Mouse (Mus musculus) midbrain, embryonic 13.5 days (tissue): Measurements from ENCODE around the gene Gm49339. TPM values are rescaled to one million over a fixed set of nuclear protein-coding genes. Genes with fewer than 3 reads are reported as not detected.
"Not testable (repeated sequence)": the region's sequence is repeated elsewhere in the genome, so short reads cannot be mapped to it uniquely, and the experiment has no call there.

Experiments used
- ATAC-seq: fragments of 200-750 bp; cut with Nextera tagmentation; 2 replicates; pipeline ENCODE4 v1.8.0; 2017; ENCODE audit warnings: mild to moderate bottlenecking, moderate TSS enrichment, moderate library complexity
- H3K27ac ChIP-seq: fragments of 300-500 bp; sonication (generic); 2 replicates; pipeline ENCODE4 v1.5.1; 2015; ENCODE audit warnings: inconsistent platforms, mild to moderate bottlenecking, moderate library complexity
- H3K27me3 ChIP-seq: fragments of 300-500 bp; sonication (generic); 2 replicates; pipeline ENCODE4 v1.6.1; 2015; ENCODE audit warnings: mild to moderate bottlenecking, inconsistent platforms
- H3K36me3 ChIP-seq: fragments of 300-500 bp; sonication (generic); 2 replicates; pipeline ENCODE4 v1.6.1; 2015; ENCODE audit warnings: mild to moderate bottlenecking, inconsistent platforms
- H3K4me1 ChIP-seq: fragments of 300-500 bp; sonication (generic); replicated peaks from 2 replicates; pipeline ENCODE4 v1.6.1; 2015; ENCODE audit warnings: inconsistent platforms
- H3K4me2 ChIP-seq: fragments of 300-500 bp; sonication (generic); replicated peaks from 2 replicates; pipeline ENCODE4 v1.6.1; 2015; ENCODE audit warnings: moderate library complexity, mild to moderate bottlenecking, inconsistent platforms
- H3K4me3 ChIP-seq: fragments of 300-500 bp; sonication (generic); replicated peaks from 2 replicates; pipeline ENCODE4 v1.5.1; 2015; ENCODE audit warnings: mild to moderate bottlenecking, inconsistent platforms
- H3K9ac ChIP-seq: fragments of 300-500 bp; sonication (generic); replicated peaks from 2 replicates; pipeline ENCODE4 v1.6.1; 2015; ENCODE audit warnings: mild to moderate bottlenecking, inconsistent platforms
- H3K9me3 ChIP-seq: fragments of 300-500 bp; sonication (generic); 2 replicates; pipeline ENCODE4 v1.6.1; 2016; ENCODE audit warnings: mild to moderate bottlenecking, inconsistent platforms
- WGBS: fragments of 180-500 bp; shearing (Covaris S2); methylation state at CpG from one replicate; pipeline ENCODE4 v1.1.7; 2015; 5-methylcytosine and 5-hydroxymethylcytosine counted together
- polyA plus RNA-seq: library from polyadenylated mRNA; unstranded; fragments of >200 nt; fragmentation: Nextera tagmentation; extraction: Ambion mirVana; gene quantifications from 2 replicates; pipeline ENCODE4 v1.2.1, GENCODE M21; 2015

The Gm49339 gene
- polyA plus RNA-seq = not detected in 2 replicates

DNA sequence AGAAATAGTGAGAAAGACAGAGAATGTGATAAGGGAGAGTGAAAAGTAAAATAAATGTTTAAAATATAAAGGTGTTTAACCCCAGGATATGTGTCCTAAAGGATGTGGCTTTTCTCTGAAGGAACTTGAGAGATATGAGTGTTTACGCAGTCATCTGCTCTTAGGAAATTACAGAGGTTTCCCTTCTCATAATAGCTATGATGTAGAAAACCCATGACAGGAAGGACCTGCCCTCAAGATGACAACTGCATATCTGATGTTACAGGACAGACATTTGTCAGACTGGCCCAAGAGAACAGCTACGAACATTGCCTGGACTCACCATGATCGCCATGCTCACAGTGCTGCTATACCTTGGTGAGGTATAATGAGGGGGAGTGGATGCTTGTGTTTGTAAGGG is at the start of gene Gm49339, which contains the start of gene Lilr4b:
TSS of gene Gm49339 (plus strand) at position 216 of the 400 bp plus-strand sequence.
TSS of gene Lilr4b (plus strand) at position 236 of the 400 bp plus-strand sequence.
- H3K4me2 ChIP-seq, H3K9ac ChIP-seq, H3K9me3 ChIP-seq, ATAC-seq, H3K4me1 ChIP-seq, H3K36me3 ChIP-seq, H3K27me3 ChIP-seq, H3K4me3 ChIP-seq, H3K27ac ChIP-seq: not testable (repeated sequence)
- WGBS = 94% methylated on average over 1 of the region's 3 CpGs

DNA sequence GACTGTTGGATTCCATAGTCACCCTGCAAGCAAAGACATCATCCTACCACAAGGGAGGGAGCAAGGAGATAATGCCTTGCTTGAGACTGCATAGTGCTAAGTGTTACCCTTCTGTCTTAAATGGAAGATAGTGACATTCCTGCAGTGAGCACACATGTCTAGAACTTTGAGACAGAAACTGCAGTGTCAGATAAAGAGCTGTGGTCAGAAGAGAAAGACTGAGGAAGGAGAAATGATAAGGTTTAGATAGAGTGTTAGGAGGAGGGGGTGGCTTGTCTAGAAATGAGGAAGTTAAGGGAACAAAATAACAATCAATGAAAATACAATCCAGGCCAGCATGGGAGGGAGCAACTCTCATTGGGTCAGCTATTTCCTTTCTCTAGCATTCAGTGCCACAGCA is 47.5 kb upstream of the Gm49339 start:
- H3K36me3 ChIP-seq = no peaks in the 10 kb centered on the region
- no peak overlapping the region for H3K4me3 ChIP-seq
- no peaks in the 10 kb centered on the region for H3K4me1 ChIP-seq
- no peak for ATAC-seq
- no peaks in the 10 kb centered on the region for H3K27me3 ChIP-seq
- no peak overlapping the region for H3K4me2 ChIP-seq
- H3K9me3 ChIP-seq = no peaks in the 10 kb centered on the region
- no peak overlapping the region for H3K27ac ChIP-seq
- H3K9ac ChIP-seq = no peak overlapping the region

DNA sequence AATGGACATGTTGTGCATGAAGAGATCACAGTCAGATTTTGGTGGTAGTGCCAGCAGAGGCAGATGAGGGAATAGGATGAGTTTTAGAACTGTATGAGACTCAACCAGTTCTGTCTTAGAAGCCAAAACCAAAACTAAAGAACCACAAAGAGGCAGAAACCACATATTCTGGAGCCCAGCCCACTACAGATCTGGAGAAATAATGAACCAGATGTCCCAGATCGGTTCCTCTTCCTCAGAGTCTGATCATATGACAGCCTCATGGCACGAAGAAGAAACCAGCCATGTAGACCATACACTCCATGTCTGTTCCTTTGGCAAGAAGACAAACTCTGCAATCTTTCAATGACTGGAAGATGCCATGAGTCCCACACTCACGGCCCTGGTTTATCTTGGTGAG is 44.7 kb upstream of the Gm49339 start:
- Histone ChIP-seq H3K4me3 (no peak overlapping the region), H3K9me3 (peaks cover 3% of the 10 kb centered on the region; the same call in 1 of the 2 replicates), H3K4me1 (no peaks in the 10 kb centered on the region), H3K27me3 (no peaks in the 10 kb centered on the region), H3K36me3 (no peaks in the 10 kb centered on the region), H3K9ac (no peak overlapping the region), H3K4me2 (no peak overlapping the region), H3K27ac (no peak overlapping the region)
- ATAC-seq = no peak
- 82% methylated on average over 3 of the region's 3 CpGs for WGBS

DNA sequence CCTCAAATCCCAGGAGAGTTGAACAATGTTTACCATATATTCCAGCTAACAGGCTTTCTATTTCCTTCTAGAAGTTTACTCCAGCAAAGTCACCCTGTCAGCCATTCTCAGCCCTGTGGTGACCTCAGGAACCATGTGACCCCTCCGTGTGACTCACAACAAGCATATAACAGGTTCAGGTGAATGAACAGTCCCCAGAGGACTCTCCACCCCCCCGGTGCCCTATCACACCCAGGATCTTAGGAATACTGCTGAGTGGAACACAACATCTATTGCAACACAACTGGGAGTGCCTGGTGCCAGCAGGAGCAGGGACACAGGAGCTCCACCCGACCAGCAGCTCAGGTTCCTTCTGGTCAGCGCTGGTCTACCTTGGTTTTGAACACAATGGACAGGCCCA is 28.8 kb upstream of the Gm49339 start:
- H3K9me3 ChIP-seq = no peaks in the 10 kb centered on the region
- H3K4me1 ChIP-seq = no peaks in the 10 kb centered on the region
- 86% methylated on average over 4 of the region's 4 CpGs for WGBS
- no peak overlapping the region for H3K4me2 ChIP-seq
- no peak overlapping the region for H3K4me3 ChIP-seq
- no peaks in the 10 kb centered on the region for H3K27me3 ChIP-seq
- H3K9ac ChIP-seq = no peak overlapping the region
- H3K36me3 ChIP-seq = no peaks in the 10 kb centered on the region
- no peak overlapping the region for H3K27ac ChIP-seq
- ATAC-seq = no peak

DNA sequence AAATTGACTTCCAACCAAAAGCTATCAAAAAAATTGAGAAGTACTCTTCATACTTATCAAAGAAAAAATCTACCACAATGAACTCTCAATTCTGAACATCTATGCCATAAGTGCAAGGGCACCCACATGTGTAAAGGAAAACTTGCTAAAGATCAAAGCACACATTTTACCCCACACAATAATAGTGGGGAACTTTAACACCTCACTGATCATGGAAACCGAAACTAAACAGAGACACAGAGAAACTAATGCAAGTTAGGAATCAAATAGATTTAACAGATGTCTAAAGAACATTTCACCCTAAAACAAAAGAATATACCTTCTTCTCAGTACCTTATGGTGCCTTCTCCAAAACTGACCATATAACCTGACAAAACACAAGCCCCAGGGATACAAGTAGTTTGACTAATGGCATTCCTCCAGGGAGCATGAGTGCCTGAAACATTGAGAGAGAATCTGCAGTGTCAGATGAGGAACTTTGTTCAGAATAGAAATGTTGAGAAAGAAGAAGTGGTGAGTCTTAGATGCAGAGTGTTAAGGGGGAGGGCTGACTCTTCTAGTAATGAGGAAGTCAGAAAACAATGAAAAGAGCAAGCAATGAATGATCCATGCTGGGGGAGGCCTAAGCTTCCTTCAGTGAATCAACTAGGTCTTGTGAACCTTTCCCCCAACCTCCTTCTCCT is 26.7 kb upstream of the Gm49339 start:
- H3K4me3 ChIP-seq = no peak overlapping the region
- no peaks in the 10 kb centered on the region for H3K4me1 ChIP-seq
- WGBS = 64% methylated on average over 1 of the region's 1 CpGs
- H3K27ac ChIP-seq = no peak overlapping the region
- H3K4me2 ChIP-seq = no peak overlapping the region
- H3K36me3 ChIP-seq = no peaks in the 10 kb centered on the region
- H3K27me3 ChIP-seq = no peaks in the 10 kb centered on the region
- ATAC-seq = no peak
- H3K9ac ChIP-seq = no peak overlapping the region
- no peaks in the 10 kb centered on the region for H3K9me3 ChIP-seq

DNA sequence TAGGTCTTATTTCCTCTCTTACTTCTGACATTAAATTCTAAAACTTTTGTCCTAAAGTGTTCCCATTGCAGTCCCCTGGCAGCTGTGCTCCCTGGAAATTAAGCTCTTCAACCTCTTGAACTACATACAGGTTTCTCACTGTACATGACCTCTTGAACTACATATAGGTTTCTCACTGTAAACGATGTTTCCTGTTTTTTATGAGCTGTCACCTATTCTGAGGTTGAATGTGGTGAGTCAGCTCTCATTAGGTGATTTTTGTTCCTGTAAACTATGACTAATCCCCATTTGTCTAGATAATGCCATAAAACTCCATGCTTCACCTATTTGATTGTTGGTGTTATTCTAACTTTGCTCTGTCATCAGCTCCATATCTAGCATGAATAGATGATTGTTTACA is 26.0 kb upstream of the Gm49339 start:
- WGBS = 79% methylated on average over 1 of the region's 1 CpGs
- Histone ChIP-seq H3K36me3 (no peaks in the 10 kb centered on the region), H3K9ac (no peak overlapping the region), H3K9me3 (no peaks in the 10 kb centered on the region), H3K4me1 (no peaks in the 10 kb centered on the region), H3K4me3 (no peak overlapping the region), H3K27me3 (no peaks in the 10 kb centered on the region), H3K4me2 (no peak overlapping the region), H3K27ac (no peak overlapping the region)
- no peak for ATAC-seq

DNA sequence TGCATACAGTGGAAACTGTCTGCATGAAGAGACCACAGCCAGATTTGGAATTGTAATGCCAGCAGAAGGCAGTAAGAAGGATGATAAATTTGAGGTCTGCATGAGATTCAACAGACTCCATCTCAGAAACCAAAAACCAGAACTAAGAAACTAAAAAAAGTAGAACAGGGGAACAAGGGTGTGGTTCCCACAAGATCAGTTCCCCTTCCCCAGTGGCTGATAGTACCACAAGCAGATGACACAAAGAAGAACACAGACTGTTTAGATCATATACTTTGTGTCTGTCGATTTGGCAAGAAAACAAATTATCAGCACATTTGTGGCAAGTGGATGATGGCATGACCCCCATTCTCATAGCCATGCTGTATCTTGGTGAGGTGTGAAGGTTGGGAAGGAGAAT is 24.6 kb upstream of the Gm49339 start:
- H3K27ac ChIP-seq = no peak overlapping the region
- no peak overlapping the region for H3K9ac ChIP-seq
- 91% methylated on average over 1 of the region's 1 CpGs for WGBS
- no peak overlapping the region for H3K4me2 ChIP-seq
- H3K36me3 ChIP-seq = no peaks in the 10 kb centered on the region
- H3K4me1 ChIP-seq = no peaks in the 10 kb centered on the region
- no peaks in the 10 kb centered on the region for H3K9me3 ChIP-seq
- H3K4me3 ChIP-seq = no peak overlapping the region
- no peaks in the 10 kb centered on the region for H3K27me3 ChIP-seq
- ATAC-seq = no peak

DNA sequence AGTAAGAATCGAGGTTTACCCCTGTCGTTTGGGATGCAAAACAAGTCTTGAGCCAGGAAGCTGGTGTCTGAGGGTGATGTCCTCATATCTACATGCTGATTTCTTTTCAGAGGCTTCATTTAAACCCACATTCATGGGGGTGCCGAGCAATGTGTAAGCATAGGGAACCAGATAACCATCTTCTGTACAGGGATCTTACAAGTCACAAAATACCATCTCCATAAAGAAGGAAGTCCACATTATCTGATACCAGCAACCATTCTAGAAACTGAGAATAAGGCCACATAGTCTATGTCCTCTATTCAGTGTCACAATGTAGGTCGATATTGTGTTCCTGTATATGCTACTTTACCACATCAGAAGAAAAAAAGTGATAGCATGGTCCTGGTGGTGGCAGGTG is 24.0 kb upstream of the Gm49339 start:
- H3K9me3 ChIP-seq = no peaks in the 10 kb centered on the region
- no peak overlapping the region for H3K27ac ChIP-seq
- ATAC-seq = no peak
- H3K9ac ChIP-seq = no peak overlapping the region
- H3K36me3 ChIP-seq = no peaks in the 10 kb centered on the region
- H3K4me1 ChIP-seq = no peaks in the 10 kb centered on the region
- no peak overlapping the region for H3K4me2 ChIP-seq
- WGBS = 78% methylated on average over 4 of the region's 4 CpGs
- no peak overlapping the region for H3K4me3 ChIP-seq
- no peaks in the 10 kb centered on the region for H3K27me3 ChIP-seq

DNA sequence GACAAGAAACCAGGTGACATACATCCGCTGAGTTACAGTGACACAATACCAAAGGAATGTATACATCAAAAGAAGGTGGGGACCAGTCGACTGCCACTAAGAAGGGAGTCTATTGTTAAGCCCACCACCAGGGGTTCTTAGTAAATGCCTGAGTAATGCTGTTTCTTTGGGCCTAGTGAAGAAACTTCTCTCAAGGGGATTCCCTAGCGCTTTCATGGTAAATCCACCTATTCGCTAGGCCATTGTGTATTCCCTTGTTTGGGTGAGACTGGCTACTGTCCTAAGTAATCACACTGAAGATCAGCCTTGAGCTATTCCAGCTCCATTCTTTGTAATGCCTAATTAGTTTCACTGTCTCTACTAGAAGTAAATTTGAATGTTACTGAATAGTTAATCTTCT is 16.6 kb upstream of the Gm49339 start:
- H3K4me3 ChIP-seq, H3K27ac ChIP-seq, ATAC-seq, H3K27me3 ChIP-seq, H3K4me1 ChIP-seq, H3K9ac ChIP-seq, H3K36me3 ChIP-seq, H3K4me2 ChIP-seq, H3K9me3 ChIP-seq: not testable (repeated sequence)
- 13% methylated on average over 4 of the region's 4 CpGs for WGBS

DNA sequence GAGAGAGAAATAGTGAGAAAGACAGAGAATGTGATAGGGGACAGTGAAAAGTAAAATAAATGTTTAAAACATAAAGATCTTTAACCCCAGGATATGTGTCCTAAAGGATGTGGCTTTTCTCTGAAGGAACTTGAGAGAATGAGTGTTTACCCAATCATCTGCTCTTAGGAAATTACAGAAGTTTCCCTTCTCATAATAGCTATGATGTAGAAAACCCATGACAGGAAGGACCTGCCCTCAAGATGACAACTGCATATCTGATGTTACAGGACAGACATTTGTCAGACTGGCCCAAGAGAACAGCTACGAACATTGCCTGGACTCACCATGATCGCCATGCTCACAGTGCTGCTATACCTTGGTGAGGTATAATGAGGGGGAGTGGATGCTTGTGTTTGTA is 10.3 kb downstream of the Gm49339 start, which contains the start of gene Lilrb4a:
TSS of gene Lilrb4a (plus strand) at position 266 of the 400 bp plus-strand sequence.
- not testable (repeated sequence) for H3K4me3 ChIP-seq, H3K36me3 ChIP-seq, H3K27me3 ChIP-seq, H3K4me2 ChIP-seq, H3K27ac ChIP-seq, ATAC-seq, H3K9me3 ChIP-seq, H3K9ac ChIP-seq, H3K4me1 ChIP-seq
- WGBS = no CpG with 5 or more reads among the region's 2 CpGs

DNA sequence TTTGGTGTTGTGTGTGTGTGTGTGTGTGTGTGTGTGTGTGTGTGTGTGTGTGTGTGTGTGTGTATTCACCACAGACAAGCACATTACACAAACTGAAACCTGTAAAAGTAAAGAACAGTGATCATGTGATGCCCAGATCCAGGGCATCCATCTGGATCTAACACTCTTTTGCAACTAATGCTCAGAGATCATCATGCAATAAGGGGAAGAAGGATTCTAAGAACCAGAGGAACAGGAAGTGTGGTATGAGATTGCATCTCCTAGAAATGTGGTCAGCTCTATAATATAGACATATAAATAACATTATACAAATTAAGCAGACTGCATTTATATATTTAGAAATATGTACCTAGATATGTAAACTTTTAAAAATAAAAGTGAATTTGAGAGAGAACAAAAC is 39.6 kb downstream of the Gm49339 start:
- no peak overlapping the region for H3K4me2 ChIP-seq
- no peak overlapping the region for H3K9ac ChIP-seq
- no peak overlapping the region for H3K4me3 ChIP-seq
- no peak overlapping the region for H3K27ac ChIP-seq
- no peaks in the 10 kb centered on the region for H3K4me1 ChIP-seq
- no peak for ATAC-seq
- no peaks in the 10 kb centered on the region for H3K9me3 ChIP-seq
- no peaks in the 10 kb centered on the region for H3K36me3 ChIP-seq
- no peaks in the 10 kb centered on the region for H3K27me3 ChIP-seq

DNA sequence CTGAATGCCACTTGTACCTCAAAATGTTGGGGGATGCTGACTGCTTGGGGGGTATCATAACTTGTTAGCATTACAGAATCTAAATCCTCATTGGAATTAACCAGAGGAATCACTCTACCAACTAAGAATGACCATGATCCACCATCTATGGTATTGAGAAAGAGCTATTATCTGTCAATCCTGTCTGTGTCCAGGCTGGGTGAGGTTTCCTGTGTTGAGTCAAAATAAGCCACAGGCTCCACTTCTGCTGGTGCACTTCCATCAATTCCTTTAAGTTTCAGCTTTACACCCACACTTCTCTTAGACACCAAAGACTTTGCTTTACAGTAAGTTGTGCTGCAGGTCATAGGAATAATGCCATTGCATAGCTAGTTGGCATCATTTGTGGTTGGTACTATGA is 41.0 kb downstream of the Gm49339 start:
- Histone ChIP-seq H3K4me1 (no peaks in the 10 kb centered on the region), H3K36me3 (no peaks in the 10 kb centered on the region), H3K27ac (no peak overlapping the region), H3K9me3 (no peaks in the 10 kb centered on the region), H3K4me3 (no peak overlapping the region), H3K27me3 (no peaks in the 10 kb centered on the region), H3K9ac (no peak overlapping the region), H3K4me2 (no peak overlapping the region)
- no peak for ATAC-seq

DNA sequence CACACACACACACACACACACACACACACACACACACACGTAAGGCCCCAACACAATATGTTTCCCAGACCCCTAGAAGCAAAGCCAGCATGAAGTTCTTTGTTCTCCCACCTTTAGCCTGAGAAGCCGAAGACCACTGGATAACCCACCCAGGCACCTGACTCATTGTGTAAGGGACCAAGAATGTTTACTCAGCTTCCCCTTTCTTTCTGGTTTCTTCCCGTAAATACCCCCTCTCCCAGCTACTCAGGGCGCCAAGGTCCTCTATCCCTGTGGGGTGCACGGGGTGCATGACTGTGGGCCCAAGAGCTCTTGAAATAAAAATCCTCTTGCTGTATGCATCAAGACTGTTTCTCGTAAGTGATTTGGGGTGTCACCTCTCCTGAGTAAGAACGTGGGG is 45.7 kb downstream of the Gm49339 start:
- no peaks in the 10 kb centered on the region for H3K27me3 ChIP-seq
- no peak overlapping the region for H3K4me2 ChIP-seq
- 65% methylated on average over 7 of the region's 7 CpGs for WGBS
- no peak overlapping the region for H3K4me3 ChIP-seq
- ATAC-seq = no peak
- H3K9ac ChIP-seq = no peak overlapping the region
- no peaks in the 10 kb centered on the region for H3K36me3 ChIP-seq
- H3K4me1 ChIP-seq = no peaks in the 10 kb centered on the region
- H3K9me3 ChIP-seq = no peaks in the 10 kb centered on the region
- H3K27ac ChIP-seq = no peak overlapping the region
